Mouse (Mus musculus): ENCODE data around the gene Prim2.

DNA sequence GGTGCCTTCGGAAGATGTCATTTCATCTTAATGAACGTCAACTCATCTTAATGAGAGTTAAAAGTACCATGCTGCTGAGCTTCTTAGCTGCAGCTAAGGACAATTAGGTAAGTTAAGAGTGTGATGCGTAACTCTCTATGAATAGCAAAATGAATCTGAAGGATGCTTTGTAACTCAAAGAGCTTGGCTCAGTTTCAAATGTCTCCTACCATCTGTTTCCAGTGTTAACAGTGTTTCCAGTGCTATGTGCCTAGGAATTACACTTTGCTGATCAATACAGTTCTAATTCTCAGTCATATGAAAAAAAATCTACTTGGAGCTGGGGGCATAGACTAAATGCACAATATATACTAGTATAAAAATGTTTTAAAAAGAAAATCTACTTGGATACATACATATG lies 31.6 kb upstream of the Prim2 start:
- TF ChIP-seq CTCF (IDR thresholded peaks at IDR 0.05; ENCODE audit: low read depth, low read length), result no peak
- TF ChIP-seq POLR2A (IDR thresholded peaks at IDR 0.05; ENCODE audit: borderline replicate concordance, low read depth, low read length), result no peak

Measured in bone marrow macrophage, adult 2 months (primary cell).